Mouse (Mus musculus): ENCODE results near the gene Nrp2. TPM values are rescaled to one million over a fixed set of nuclear protein-coding genes. Genes with fewer than 3 reads are reported as not detected.

Gene Nrp2
- total and polyA plus RNA-seq, 3 experiments = not detected

DNA sequence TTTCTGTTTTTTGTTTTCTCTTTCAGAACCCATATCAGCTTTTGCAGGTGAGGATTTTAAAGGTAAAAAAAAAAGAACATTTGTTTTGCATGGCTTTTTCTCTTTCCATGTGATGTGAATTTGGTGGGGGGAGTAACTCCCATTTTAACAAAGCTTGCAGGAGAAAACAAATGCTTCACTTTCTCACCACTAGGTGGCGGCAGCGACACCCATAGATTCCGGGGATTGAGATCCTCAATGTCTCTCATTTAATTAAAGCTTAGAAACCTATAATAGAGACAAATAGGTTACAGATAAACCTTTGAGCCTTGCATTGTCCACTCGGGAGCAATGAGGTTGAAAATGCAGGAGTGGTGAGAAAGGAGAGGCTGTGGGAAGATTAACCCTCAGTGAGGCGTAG, 83.2 kb downstream of the Nrp2 start:
- no peak overlapping the region for H3K27ac ChIP-seq (ENCODE audit: control insufficient read depth, low read depth, low read length)
- TF ChIP-seq ZC3H11A (IDR thresholded peaks at IDR 0.05; ENCODE audit: low read depth, low read length) (no peak), ZKSCAN1 (IDR thresholded peaks at IDR 0.05; ENCODE audit: low read depth, low read length) (no peak), CTCF (IDR thresholded peaks at IDR 0.05 in 2 of 3, conservative IDR thresholded peaks at IDR 0.05 in 1 of 3; ENCODE audit: control insufficient read depth in 1 of 3, insufficient read depth in 1 of 3, low read depth in 2 of 3, low read length in 3 of 3, poor library complexity in 1 of 3, severe bottlenecking in 1 of 3) (peak; percentile 31 to 51 (median 42)), POLR2A (IDR thresholded peaks at IDR 0.05; ENCODE audit: control insufficient read depth in 1 of 2, insufficient read depth in 1 of 2, low read depth in 1 of 2, low read length in 2 of 2, poor library complexity in 1 of 2) (no peak), RAD21 (IDR thresholded peaks at IDR 0.05; ENCODE audit: low read depth, low read length) (peak; percentile 7), JUND (IDR thresholded peaks at IDR 0.05; ENCODE audit: low read depth, low read length) (no peak), ZNF384 (IDR thresholded peaks at IDR 0.05; ENCODE audit: low read depth, low read length) (no peak), SMC3 (IDR thresholded peaks at IDR 0.05; ENCODE audit: low read depth, low read length) (peak; percentile 24)
- no peaks in the 10 kb centered on the region for H3K9me3 ChIP-seq (replicated peaks; ENCODE audit: insufficient read depth, low read length)
- no peaks in the 10 kb centered on the region for H3K4me1 ChIP-seq (ENCODE audit: control insufficient read depth in 1 of 2, insufficient read depth in 2 of 2, low read length in 2 of 2)
- no peaks in the 10 kb centered on the region for H3K79me2 ChIP-seq (ENCODE audit: control insufficient read depth, insufficient read depth, low read length, poor library complexity)
- H3K9ac ChIP-seq (ENCODE audit: control insufficient read depth, low read depth, low read length, poor library complexity, severe bottlenecking) = no peak overlapping the region
- H3K27me3 ChIP-seq (ENCODE audit: control insufficient read depth in 1 of 2, insufficient read depth in 2 of 2, low read length in 2 of 2) = no peaks in the 10 kb centered on the region
- peak; percentile 7 for DNase-seq (ENCODE audit: low read depth, low spot score)
- no peaks in the 10 kb centered on the region for H3K36me3 ChIP-seq (ENCODE audit: control insufficient read depth in 1 of 2, insufficient read depth in 2 of 2, low read length in 2 of 2)
- no peak overlapping the region for H3K4me3 ChIP-seq (ENCODE audit: control insufficient read depth in 1 of 2, insufficient read depth in 1 of 2, low read depth in 2 of 2, low read length in 2 of 2)

DNA sequence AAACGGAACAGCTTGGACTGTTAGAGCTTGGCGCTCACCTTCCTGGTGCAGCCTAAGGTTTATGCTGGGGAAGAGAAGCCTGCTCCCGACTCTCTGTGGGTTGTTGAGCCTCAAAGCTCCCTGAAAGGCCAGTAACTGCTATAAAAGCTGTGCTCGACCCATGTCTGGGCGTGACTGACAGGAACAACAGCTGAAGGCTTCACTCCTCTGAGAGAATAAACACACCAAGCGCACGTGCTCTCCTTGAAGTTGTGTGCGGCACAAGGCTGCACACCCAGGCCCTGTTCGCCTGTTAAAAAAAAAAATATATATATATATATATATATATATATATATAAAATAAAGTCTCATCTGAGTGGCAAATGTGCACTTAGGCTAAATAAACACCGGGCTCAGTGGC, 84.5 kb downstream of the Nrp2 start:
- no peaks in the 10 kb centered on the region for H3K9me3 ChIP-seq (replicated peaks; ENCODE audit: insufficient read depth, low read length)
- H3K36me3 ChIP-seq (ENCODE audit: control insufficient read depth in 1 of 2, insufficient read depth in 2 of 2, low read length in 2 of 2) = no peaks in the 10 kb centered on the region
- no peaks in the 10 kb centered on the region for H3K79me2 ChIP-seq (ENCODE audit: control insufficient read depth, insufficient read depth, low read length, poor library complexity)
- no peak overlapping the region for H3K9ac ChIP-seq (ENCODE audit: control insufficient read depth, low read depth, low read length, poor library complexity, severe bottlenecking)
- no peaks in the 10 kb centered on the region for H3K4me1 ChIP-seq (ENCODE audit: control insufficient read depth in 1 of 2, insufficient read depth in 2 of 2, low read length in 2 of 2)
- no peak overlapping the region for H3K4me3 ChIP-seq (ENCODE audit: control insufficient read depth in 1 of 2, insufficient read depth in 1 of 2, low read depth in 2 of 2, low read length in 2 of 2)
- no peaks in the 10 kb centered on the region for H3K27me3 ChIP-seq (ENCODE audit: control insufficient read depth in 1 of 2, insufficient read depth in 2 of 2, low read length in 2 of 2)
- TF ChIP-seq MAZ (IDR thresholded peaks at IDR 0.05; ENCODE audit: low read depth, low read length) = no peak
- TF ChIP-seq GATA1 (IDR thresholded peaks at IDR 0.05; ENCODE audit: low read depth, low read length) = no peak
- no peak for TF ChIP-seq ZMIZ1 (IDR thresholded peaks at IDR 0.05; ENCODE audit: low read depth, low read length)
- no peak for TF ChIP-seq TCF12 (IDR thresholded peaks at IDR 0.05; ENCODE audit: low read depth, low read length)
- no peak for TF ChIP-seq MXI1 (IDR thresholded peaks at IDR 0.05; ENCODE audit: low read depth, low read length)
- no peak for TF ChIP-seq MAFK (IDR thresholded peaks at IDR 0.05; ENCODE audit: borderline replicate concordance, low read depth, low read length)
- no peak for TF ChIP-seq CHD1 (IDR thresholded peaks at IDR 0.05; ENCODE audit: low read depth, low read length)
- no peak for TF ChIP-seq MYB (IDR thresholded peaks at IDR 0.05; ENCODE audit: low read depth, low read length)
- no peak for TF ChIP-seq SMC3 (IDR thresholded peaks at IDR 0.05; ENCODE audit: low read depth, low read length)
- TF ChIP-seq POLR2A (IDR thresholded peaks at IDR 0.05; ENCODE audit: control insufficient read depth in 1 of 2, insufficient read depth in 1 of 2, low read depth in 1 of 2, low read length in 2 of 2, poor library complexity in 1 of 2) = no peak
- TF ChIP-seq TAL1 (IDR thresholded peaks at IDR 0.05; ENCODE audit: low read length) = no peak
- TF ChIP-seq GABPA (IDR thresholded peaks at IDR 0.05; ENCODE audit: low read depth, low read length) = no peak
- no peak for TF ChIP-seq USF2 (IDR thresholded peaks at IDR 0.05; ENCODE audit: borderline replicate concordance in 1 of 2, insufficient read depth in 1 of 2, low read depth in 1 of 2, low read length in 2 of 2)
- no peak for TF ChIP-seq POLR2AphosphoS5 (IDR thresholded peaks at IDR 0.05; ENCODE audit: borderline replicate concordance, low read depth, low read length)
- no peak for TF ChIP-seq MYC (IDR thresholded peaks at IDR 0.05; ENCODE audit: low read depth, low read length)
- no peak overlapping the region for H3K27ac ChIP-seq (ENCODE audit: control insufficient read depth, low read depth, low read length)
- no peak for DNase-seq (ENCODE audit: low read depth, low spot score)
